Mouse (Mus musculus): Measurements from ENCODE around the gene Myl9.
"Not testable (repeated sequence)": the region's sequence is repeated elsewhere in the genome, so short reads cannot be mapped to it uniquely, and the experiment has no call there.

Myl9 gene

DNA sequence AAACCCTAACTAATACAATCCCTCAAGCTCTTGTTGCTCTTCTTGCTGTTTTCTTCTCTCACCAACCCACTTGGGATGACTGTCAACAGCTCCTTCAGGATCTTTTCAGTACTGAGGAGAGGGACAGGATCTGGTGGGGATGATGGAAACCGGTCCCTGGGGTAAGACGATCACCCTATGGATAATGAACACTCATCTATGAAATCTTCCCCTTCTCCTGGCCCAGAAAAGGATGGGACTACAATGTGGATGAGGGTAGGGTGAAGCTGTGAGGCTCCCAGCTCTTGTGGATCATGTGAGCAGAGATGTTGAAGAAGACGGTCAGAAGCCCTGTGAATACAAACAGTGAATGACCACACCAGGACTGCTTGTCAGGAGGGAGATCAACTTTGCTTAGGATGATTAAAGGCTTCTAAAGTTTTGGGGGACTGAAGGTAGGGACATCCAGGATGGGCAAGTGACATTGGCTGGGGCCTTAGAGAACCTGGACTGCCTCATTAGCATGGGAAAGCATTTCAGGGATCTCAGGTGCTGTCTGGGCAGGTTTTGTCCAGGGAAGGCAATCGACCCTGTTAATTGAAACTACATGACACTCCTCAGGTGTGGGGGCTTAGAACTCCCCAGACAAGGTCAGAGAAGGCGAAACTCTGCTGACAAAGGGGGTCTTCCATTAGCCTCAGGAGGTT is 12.0 kb downstream of the Myl9 start:
- DNase-seq, result no peak

- no peak for DNase-seq
Measured at GRCm38 (mm10) chr2:156787776-156788105, 12.5 kb downstream of the Myl9 start.

- DNase-seq, result no peak
Measured at GRCm38 (mm10) chr2:156788836-156789235, 13.6 kb downstream of the Myl9 start.

- DNase-seq, result no peak
Measured at GRCm38 (mm10) chr2:156798516-156798915, 23.3 kb downstream of the Myl9 start.

DNA sequence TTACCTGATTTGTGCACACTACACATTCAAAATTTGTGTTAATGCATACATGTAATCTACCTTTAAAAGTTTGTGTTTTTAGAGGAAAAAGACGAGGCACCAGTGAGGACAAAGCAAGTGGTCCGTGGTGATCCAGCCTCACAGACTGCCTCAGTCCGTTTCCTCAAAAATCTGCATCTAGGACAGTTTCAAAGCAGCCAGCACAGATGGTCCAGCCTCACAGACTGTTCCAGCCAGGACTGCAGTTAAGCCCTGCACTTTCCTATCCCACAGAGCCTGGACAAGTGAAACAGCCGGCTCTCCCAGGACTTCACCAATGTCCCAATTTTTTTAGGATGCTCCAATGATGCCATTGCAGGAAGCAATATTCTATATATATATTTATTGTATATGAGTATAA is 25.8 kb downstream of the Myl9 start:
- no peak for DNase-seq

- not testable (repeated sequence) for DNase-seq
Measured at GRCm38 (mm10) chr2:156802116-156802515, 26.9 kb downstream of the Myl9 start.

DNA sequence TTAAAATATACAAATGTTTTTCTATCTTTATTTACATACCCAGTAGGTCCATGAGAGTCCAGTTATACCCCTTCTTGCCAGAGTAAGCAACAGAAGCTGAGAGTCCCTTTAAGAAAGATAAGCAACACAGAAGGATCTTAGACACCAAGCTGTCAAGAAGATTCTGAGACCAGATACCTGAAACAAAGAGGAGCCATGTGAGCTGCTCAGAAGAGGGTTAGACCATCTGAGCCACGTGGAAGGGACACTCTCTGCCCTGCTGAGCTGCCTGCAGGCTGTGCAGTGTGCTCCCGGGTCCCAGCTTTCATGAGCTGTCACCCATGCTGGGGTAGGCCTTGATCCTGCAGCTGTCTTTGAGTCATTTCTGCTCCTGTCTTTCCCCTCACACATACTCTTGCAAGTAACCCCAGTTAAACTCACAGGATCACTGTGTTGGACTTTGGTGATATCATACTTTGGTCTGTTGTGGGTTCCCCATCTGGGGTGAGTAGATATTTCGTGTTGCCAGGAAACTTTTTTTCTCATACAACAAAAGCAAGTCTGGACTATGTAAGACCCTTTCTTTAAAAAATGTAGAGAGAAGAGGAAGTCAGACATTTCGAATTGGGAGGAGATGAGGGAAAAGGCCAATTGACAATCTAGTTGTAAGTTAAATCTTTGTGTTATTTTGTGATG is 28.6 kb downstream of the Myl9 start:
- DNase-seq, result no peak

DNA sequence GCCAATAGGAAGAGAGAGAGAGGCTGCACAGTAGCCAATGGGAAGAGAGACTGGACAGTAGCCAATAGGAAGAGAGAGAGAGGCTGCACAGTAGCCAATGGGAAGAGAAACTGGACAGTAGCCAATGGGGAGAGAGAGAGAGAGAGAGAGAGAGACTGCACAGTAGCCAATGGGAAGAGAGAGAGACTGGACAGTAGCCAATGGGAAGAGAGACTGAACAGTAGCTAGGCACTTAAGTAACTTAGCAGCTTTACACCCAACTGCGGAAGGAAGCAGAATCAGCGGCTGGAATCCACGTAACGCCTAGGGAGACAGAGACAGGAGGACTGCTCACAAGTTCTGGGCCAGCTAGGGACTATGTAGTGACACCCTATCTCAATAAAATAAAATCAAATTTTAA is 29.4 kb downstream of the Myl9 start:
- DNase-seq, result no peak

GRCm38 (mm10) chr2:156806886-156807285 is 31.7 kb downstream of the Myl9 start:
- no peak for DNase-seq

DNA sequence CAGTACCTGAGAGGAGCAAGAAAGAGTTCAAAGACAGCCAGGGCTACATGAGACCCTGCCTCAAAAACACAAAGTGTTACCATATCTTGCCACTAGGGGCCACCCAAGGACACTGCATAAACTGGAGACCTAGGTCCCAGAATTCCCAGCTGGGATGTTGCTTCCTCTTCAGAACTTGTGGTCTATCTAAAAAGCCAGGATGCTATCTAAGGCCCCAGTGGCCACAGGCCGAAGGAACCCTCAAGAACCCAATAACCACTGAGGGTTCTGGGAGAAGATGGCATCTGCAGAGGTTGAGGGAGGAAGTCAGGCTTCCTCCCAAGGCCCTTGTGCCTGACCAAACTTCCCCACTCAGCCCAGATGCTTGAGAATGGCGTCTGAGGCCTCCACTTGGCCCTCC is 34.4 kb downstream of the Myl9 start:
- peak; percentile 66 for DNase-seq

DNA sequence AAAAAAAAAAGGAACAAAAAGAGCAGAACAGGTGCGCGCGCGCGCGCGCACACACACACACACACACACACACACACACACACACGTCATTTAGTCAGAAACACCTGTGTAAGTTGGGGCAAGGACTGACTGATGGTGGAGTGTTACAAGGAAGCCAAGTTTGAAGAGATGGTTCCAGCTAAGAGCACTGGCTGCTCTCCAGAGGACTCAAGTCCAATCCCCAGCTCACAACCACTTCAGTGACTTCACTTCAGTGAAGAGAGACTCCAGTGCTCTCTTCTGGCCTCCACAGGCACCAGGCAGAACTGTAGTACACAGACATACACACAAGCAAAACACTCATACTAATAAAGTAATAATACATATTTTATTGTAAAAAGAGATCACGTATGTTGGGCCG is 35.5 kb downstream of the Myl9 start:
- DNase-seq, result no peak

DNA sequence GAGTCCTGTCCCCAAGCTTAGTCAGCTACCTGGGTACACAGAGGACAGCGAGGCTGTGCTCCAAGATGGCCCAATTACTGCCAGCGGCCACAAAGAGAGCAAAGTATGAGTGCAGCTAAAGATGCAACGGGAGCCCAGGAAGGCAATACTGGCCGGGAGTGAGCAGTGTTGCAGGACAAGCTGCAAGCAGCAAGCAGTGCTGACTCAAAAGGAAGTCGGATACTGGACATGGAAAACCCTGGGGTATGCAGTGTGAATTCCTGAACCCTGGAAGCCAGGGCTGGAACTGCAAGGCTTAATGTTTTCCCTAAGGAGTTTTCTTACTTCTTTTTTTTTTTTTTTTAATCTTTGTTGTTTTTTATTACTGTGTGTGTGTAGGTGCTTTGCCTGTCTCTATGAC is 36.3 kb downstream of the Myl9 start:
- DNase-seq, result no peak

DNA sequence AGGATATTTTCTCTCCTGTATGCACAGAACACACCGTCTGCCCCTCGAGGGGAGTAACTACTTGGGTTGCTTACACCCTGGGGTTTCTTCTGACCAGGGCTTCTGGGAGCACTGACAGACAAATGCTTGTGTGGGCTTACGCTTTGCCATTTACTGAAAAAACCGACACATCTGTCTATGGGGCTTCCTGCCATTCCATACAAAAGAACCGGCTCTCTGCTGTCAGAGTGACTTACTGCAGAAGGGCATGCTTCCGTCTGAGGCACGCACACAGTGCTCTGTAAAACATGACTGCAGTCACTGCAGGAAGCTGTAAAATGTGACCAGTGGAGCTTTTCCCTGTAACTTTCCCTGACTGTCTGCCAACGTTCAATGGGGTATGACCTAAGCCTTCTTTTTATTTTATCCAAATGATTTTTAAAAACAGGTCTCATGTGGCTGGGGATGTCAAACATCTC is 39.2 kb downstream of the Myl9 start:
- no peak for DNase-seq

DNA sequence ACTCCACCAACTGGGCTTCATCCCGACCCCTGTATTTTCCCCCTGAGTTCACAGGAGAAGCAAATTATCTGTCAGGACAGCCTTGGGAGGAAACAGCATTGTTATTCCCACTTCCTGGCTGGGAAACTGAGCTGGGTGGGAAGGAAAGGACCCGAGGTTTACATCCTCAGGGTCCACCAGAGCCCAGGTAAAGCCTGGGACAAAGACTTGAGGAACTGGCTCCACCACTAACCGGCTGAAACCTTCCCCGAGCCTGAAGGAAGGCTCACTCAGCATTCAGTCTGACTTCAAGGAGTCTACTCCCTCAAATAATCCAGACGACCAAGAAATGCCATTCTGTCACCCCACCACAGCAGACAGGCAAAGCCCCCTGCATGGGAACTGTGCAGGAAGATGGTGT is 39.7 kb downstream of the Myl9 start:
- DNase-seq, result no peak

DNA sequence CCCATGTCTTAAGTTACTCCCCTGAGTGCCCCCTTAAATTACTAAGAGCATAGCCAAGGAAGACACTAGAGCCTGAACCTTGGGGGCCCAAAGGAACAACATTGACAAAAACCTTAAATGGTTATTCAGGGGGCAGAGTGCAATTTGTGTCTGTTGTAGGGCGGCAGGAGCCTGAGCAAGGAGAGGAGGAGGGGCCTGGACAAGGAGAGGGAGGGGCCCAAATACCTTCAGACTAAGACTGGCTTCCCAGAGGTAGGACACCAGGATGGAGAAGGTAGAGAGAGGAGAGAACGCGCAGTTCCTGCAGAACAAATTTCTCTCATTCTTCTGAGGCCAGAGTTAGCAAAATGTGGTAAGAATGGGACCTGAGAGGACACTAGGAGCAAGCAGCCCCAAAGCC is 40.2 kb downstream of the Myl9 start:
- no peak for DNase-seq

DNA sequence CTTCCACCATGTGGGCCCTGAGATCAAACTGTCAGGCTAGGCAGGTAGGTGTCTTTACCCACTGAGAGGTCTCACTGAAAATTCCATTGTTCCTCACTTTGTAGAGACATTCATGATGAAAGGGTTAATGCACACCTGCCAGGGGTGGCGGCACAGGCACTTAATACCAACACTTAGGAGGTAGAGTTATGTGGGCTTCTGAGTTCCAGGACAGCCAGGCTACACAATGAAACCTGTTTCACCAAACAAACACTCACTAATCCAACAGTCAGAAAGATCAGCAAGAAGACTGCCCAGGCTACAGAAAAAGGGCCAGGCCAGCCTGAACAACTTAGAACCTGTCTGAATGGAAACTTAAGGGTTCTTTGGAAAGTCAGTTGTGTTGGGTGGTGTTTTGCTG is 40.9 kb downstream of the Myl9 start:
- DNase-seq, result no peak

GRCm38 (mm10) chr2:156825128-156825527 is 49.9 kb downstream of the Myl9 start:
- not testable (repeated sequence) for DNase-seq

All from thymus, postnatal 14 days (tissue).